Mouse (Mus musculus) activated CD4-positive, CD25-positive, alpha-beta regulatory T cell, adult 9 weeks (primary cell): Measurements from ENCODE around the gene Snn. TPM values are rescaled to one million over a fixed set of nuclear protein-coding genes. Genes with fewer than 3 reads are reported as not detected.

Experiments used
- polyA plus RNA-seq: library from polyadenylated mRNA; unstranded; fragments of 100-300 nt; shearing (Covaris generic); gene quantifications from one replicate; pipeline ENCODE4 v1.2.1, GENCODE M21; 2017

The Snn gene
- polyA plus RNA-seq: 1.2 TPM

GRCm38 (mm10) chr16:11060645-11061044 lies at the start of gene Snn:
Gene Snn, plus strand, starts transcription at chr16:11060945.

GRCm38 (mm10) chr16:11066029-11066832 lies 5.5 kb downstream of the Snn start, which contains the start of gene Litaf:
Gene Litaf, minus strand, starts transcription at chr16:11066157.

Other genes starting within 250 kb of the Snn start
- not detected for gene Gm11172, start 248.0 kb upstream of the Snn start, polyA plus RNA-seq
- gene Rmi2, start 225.9 kb upstream of the Snn start, polyA plus RNA-seq: 0.46 TPM
- gene Litaf, start 5.2 kb downstream of the Snn start, polyA plus RNA-seq: 34.0 TPM
- gene Txndc11, start 73.7 kb downstream of the Snn start, polyA plus RNA-seq: 9.1 TPM
- 404 TPM for gene Zc3h7a, start 115.4 kb downstream of the Snn start, polyA plus RNA-seq
- 172 TPM for gene Rsl1d1, start 142.4 kb downstream of the Snn start, polyA plus RNA-seq
- 23.9 TPM for gene Gspt1, start 193.4 kb downstream of the Snn start, polyA plus RNA-seq